Mouse (Mus musculus): ENCODE measurements around the gene Bcl7a. TPM values are rescaled to one million over a fixed set of nuclear protein-coding genes. Genes with fewer than 3 reads are reported as not detected.
A peak's percentile ranks its signal among the peaks of the same experiment; 100 is the strongest.

The Bcl7a gene
- polyA plus RNA-seq, 1 experiment, result 37.0 TPM

- DNase-seq (ENCODE audit: extremely low spot score in 1 of 2, low spot score in 1 of 2), result peak in 1 of 2 experiments; percentile 74
Measured at GRCm38 (mm10) chr5:123326751-123327148, 16.9 kb upstream of the Bcl7a start.

- no peak for DNase-seq (ENCODE audit: extremely low spot score in 1 of 2, low spot score in 1 of 2)
Measured at GRCm38 (mm10) chr5:123327686-123328085, 15.9 kb upstream of the Bcl7a start.

GRCm38 (mm10) chr5:123333566-123333965 is 10.1 kb upstream of the Bcl7a start:
- DNase-seq (ENCODE audit: extremely low spot score in 1 of 2, low spot score in 1 of 2), result no peak

- DNase-seq (ENCODE audit: extremely low spot score in 1 of 2, low spot score in 1 of 2), result no peak
Measured at GRCm38 (mm10) chr5:123336205-123336961, 7.3 kb upstream of the Bcl7a start.

- peak in 1 of 2 experiments; percentile 44 for DNase-seq (ENCODE audit: extremely low spot score in 1 of 2, low spot score in 1 of 2)
Measured at GRCm38 (mm10) chr5:123338463-123338862, 5.2 kb upstream of the Bcl7a start.

GRCm38 (mm10) chr5:123344628-123344962 is 961 bp downstream of the Bcl7a start:
- DNase-seq (ENCODE audit: extremely low spot score in 1 of 2, low spot score in 1 of 2), result no peak

GRCm38 (mm10) chr5:123344963-123345852 is 1.6 kb downstream of the Bcl7a start:
- peak in 1 of 2 experiments; percentile 62 for DNase-seq (ENCODE audit: extremely low spot score in 1 of 2, low spot score in 1 of 2)

GRCm38 (mm10) chr5:123345853-123346654 is 2.4 kb downstream of the Bcl7a start:
- peak in 1 of 2 experiments; percentile 72 for DNase-seq (ENCODE audit: extremely low spot score in 1 of 2, low spot score in 1 of 2)

- no peak for DNase-seq (ENCODE audit: extremely low spot score in 1 of 2, low spot score in 1 of 2)
Measured at GRCm38 (mm10) chr5:123346701-123347270, 3.2 kb downstream of the Bcl7a start.

- DNase-seq (ENCODE audit: extremely low spot score in 1 of 2, low spot score in 1 of 2), result no peak
Measured at GRCm38 (mm10) chr5:123347985-123348384, 4.4 kb downstream of the Bcl7a start.

- no peak for DNase-seq (ENCODE audit: extremely low spot score in 1 of 2, low spot score in 1 of 2)
Measured at GRCm38 (mm10) chr5:123350386-123350785, 6.8 kb downstream of the Bcl7a start.

GRCm38 (mm10) chr5:123355918-123356317 is 12.3 kb downstream of the Bcl7a start:
- no peak for DNase-seq (ENCODE audit: extremely low spot score in 1 of 2, low spot score in 1 of 2)

- no peak for DNase-seq (ENCODE audit: extremely low spot score in 1 of 2, low spot score in 1 of 2)
Measured at GRCm38 (mm10) chr5:123357253-123357652, 13.6 kb downstream of the Bcl7a start.

GRCm38 (mm10) chr5:123359431-123359830 is 15.8 kb downstream of the Bcl7a start:
- no peak for DNase-seq (ENCODE audit: extremely low spot score in 1 of 2, low spot score in 1 of 2)

GRCm38 (mm10) chr5:123362911-123363310 is 19.3 kb downstream of the Bcl7a start:
- DNase-seq (ENCODE audit: extremely low spot score in 1 of 2, low spot score in 1 of 2), result no peak

GRCm38 (mm10) chr5:123364302-123364971 is 20.8 kb downstream of the Bcl7a start:
- DNase-seq (ENCODE audit: extremely low spot score in 1 of 2, low spot score in 1 of 2), result no peak

GRCm38 (mm10) chr5:123368869-123369488 is 25.3 kb downstream of the Bcl7a start:
- DNase-seq (ENCODE audit: extremely low spot score in 1 of 2, low spot score in 1 of 2), result peak in 1 of 2 experiments; percentile 64

- no peak for DNase-seq (ENCODE audit: extremely low spot score in 1 of 2, low spot score in 1 of 2)
Measured at GRCm38 (mm10) chr5:123370049-123370448, 26.4 kb downstream of the Bcl7a start.

- DNase-seq (ENCODE audit: extremely low spot score in 1 of 2, low spot score in 1 of 2), result no peak
Measured at GRCm38 (mm10) chr5:123375262-123375661, 31.6 kb downstream of the Bcl7a start.

Data from frontal cortex, adult 2 months (tissue).